Mouse (Mus musculus): ENCODE results near the gene Sytl2.

Gene Sytl2

GRCm38 (mm10) chr7:90301942-90302646, at the start of gene Sytl2:
Gene Sytl2, plus strand, starts transcription at chr7:90302252.
- DNase-seq (ENCODE audit: low spot score in 2 of 2) = peak in 1 of 2 experiments; percentile 7

DNA sequence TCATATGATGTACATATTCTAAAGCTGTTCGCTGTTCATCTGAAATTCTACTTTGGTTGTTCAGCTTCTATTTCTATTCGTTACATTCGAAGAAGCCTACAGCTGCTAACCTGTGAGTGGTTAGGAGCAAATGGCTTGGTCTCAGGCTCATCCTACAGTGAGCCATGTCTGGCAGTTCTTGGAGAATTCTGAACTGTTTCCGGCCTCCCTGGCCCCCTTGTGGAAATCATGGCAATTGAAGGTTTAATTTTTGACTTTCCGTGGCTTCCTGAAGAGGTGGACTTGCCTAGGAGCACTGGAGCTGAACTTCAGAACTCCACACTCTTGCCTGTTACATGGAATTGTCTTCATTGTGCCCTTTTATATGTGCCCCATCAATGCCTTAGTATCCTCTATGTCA, 49.1 kb upstream of the Sytl2 start:
- no peak for DNase-seq (ENCODE audit: low spot score in 2 of 2)

DNA sequence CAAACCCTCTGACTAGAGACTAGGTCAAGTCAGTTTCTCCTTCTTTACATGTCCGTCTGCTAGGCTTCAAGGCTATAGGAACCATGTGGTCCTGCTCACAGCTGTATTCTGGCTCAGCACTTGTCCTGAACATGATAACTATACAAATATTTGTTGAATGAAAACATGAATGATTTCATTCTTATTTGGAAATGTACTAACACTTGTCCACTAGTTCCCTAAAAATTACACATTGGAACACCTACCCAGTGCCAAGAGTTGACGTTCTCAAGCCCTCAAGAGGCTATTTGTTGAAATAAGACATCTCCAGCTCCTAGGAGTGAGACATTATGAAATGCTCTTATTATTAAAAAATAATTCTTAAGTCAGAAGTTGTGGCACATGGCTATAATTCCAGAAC, 43.4 kb upstream of the Sytl2 start:
- DNase-seq (ENCODE audit: low spot score in 2 of 2) = no peak

DNA sequence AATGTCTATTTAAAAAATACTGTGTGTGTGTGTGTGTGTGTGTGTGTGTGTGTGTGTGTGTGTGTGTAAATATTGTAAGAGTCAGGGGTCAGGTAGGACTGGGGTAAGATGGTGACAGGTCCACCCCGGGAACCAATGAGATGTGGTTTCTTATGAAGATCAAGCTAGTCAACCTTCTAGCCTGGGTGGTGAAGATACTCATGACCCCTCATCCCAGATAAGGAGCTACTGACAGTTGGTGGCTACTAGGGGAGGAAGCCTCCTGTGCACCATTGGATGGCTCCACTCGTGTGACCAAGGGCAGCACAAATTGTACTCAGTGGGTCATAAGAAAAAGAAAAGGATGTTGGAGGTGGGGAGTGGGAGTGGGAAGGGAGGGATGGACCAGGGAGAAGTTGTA, 42.2 kb upstream of the Sytl2 start:
- no peak for DNase-seq (ENCODE audit: low spot score in 2 of 2)

GRCm38 (mm10) chr7:90261902-90262599, 40.0 kb upstream of the Sytl2 start:
- no peak for DNase-seq (ENCODE audit: low spot score in 2 of 2)

DNA sequence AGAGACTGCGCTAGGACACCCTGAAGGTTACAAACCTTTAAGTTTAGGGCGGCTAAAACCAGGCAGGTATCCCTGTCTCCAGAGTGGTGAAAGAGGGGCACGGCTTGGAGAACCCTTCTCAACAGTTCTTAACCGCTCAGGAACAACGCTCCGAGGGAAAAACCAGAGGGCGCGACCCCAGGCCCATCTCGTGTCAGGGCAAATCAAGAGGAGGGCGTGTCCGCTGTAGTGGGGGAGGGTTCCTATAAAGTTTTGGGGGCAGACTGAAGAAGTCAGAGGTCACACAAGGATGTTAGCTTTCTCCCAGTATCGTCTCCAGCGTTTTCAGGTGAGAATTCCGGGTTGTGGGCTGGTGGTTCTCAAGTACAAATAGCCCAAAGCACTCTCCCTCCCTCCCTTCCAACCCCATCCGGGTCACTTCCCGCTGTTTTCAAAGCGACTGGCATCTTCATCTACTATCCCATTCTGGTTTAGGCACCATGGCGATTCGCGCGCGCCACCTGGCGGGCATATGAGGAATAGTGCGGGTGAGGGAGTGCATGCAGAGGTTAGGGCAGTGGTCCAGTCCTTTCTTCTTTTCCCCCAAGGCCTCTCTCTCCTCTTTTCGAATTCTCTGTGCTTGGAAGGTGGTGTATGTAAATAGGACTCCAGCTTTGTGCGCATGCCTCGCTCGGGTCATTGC, 36.6 kb upstream of the Sytl2 start, which contains the start of gene Ccdc83:
Gene Ccdc83, minus strand, starts transcription at position 489 of the 682 bp plus-strand sequence.
- peak; percentile 54 to 69 for DNase-seq (ENCODE audit: low spot score in 2 of 2)

DNA sequence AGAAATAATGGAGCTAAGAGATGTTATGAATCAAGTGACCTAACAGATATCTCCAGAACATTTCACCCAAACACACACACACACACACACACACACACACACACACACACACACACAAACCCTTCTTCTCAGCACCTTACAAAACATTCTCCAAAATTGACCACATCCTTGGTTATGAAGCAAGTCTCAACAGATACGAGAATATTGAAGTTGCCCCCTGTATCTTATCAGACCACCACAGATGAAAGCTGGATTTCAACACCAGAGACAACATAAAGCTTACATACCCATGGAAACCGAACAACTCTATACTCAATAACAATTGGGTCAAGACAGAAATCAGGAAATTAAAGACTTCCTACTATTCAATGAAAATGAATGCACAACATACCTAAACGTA, 31.9 kb upstream of the Sytl2 start:
- DNase-seq (ENCODE audit: low spot score in 2 of 2) = no peak

- no peak for DNase-seq (ENCODE audit: low spot score in 2 of 2)
Measured at GRCm38 (mm10) chr7:90274561-90275100, 27.4 kb upstream of the Sytl2 start.

- DNase-seq (ENCODE audit: low spot score in 2 of 2) = no peak
Measured at GRCm38 (mm10) chr7:90277246-90277645, 24.8 kb upstream of the Sytl2 start.

- DNase-seq (ENCODE audit: low spot score in 2 of 2) = no peak
Measured at GRCm38 (mm10) chr7:90277769-90278168, 24.3 kb upstream of the Sytl2 start.

DNA sequence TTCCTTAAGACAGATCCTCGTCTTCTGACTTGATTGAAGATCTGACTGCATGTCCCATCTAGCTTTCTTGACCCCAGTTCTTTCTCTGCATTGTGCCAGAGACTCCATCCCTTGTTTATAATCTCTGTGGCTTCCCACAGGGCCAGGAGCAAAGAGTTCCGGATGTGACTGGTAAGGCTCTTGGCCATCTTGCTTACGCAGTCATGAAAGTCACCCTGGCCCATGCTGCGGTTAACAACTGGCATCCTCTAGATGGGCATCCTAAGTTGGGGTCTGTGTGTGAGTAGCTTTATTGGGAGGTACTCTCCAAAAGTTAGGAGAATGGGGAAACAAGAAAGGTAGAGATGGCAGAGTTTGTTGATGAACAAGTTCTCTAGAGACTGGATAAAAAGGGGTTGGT, 22.9 kb upstream of the Sytl2 start:
- no peak for DNase-seq (ENCODE audit: low spot score in 2 of 2)

- no peak for DNase-seq (ENCODE audit: low spot score in 2 of 2)
Measured at GRCm38 (mm10) chr7:90280274-90280875, 21.7 kb upstream of the Sytl2 start.

DNA sequence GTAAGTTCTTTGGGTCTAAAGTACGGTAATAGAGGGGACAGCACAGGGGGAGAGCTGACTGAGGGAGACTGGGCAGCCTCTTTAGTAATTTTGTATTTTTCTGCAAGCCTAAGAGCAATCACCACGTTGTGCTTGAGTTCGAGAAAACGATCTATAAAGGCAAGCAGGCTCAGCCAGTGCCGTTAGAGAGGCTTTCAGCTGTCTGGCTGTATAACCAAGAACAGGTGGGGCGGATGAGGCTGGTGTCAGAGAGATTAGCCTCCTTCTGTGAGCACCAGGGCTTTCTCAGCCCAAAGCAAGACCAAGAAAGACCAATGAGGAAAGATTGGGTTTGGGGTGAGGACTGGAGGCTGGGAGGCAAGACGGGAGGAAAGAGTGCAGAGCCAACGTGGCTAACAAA, 21.2 kb upstream of the Sytl2 start:
- DNase-seq (ENCODE audit: low spot score in 2 of 2) = no peak

GRCm38 (mm10) chr7:90281759-90282546, 20.1 kb upstream of the Sytl2 start:
- DNase-seq (ENCODE audit: low spot score in 2 of 2) = no peak

GRCm38 (mm10) chr7:90282786-90283185, 19.3 kb upstream of the Sytl2 start:
- no peak for DNase-seq (ENCODE audit: low spot score in 2 of 2)

DNA sequence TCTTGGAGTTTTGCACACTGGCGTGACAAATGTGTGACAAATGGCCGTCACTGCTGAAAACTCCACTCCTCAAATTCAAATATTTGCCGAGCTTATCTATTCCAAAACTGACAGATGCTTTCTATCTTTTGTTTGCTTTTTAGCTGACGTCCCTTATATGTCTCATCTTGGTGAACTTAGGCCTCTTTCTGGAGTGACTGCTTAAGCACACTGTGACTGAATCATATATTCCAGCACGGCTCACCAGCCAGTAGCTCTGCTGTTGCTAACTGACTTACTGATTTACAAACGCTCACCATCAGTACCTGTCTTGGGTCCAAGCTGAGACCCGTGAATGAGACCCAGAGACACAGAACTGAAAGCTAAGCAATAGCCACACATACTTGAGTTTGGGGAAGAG, 17.3 kb upstream of the Sytl2 start:
- DNase-seq (ENCODE audit: low spot score in 2 of 2) = no peak

DNA sequence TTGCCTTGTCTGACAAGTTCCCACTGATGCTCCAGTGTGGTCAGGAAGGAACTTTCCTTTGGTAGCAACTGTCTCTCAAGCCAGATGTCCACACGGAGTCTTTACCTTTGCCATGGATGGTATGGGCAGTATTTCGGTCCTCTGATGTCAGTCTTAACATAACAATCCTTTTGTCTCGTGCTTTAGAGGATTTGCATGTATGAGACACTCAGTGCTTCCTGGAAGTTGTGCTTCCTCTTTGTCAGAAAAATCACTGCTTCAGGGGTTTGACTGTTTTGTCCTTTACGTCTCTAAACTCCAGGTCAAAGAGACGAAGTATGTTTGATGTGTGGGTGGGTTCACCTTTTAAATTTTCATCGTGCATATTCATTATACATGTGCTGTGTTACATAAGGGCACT, 10.2 kb upstream of the Sytl2 start:
- DNase-seq (ENCODE audit: low spot score in 2 of 2) = no peak

DNA sequence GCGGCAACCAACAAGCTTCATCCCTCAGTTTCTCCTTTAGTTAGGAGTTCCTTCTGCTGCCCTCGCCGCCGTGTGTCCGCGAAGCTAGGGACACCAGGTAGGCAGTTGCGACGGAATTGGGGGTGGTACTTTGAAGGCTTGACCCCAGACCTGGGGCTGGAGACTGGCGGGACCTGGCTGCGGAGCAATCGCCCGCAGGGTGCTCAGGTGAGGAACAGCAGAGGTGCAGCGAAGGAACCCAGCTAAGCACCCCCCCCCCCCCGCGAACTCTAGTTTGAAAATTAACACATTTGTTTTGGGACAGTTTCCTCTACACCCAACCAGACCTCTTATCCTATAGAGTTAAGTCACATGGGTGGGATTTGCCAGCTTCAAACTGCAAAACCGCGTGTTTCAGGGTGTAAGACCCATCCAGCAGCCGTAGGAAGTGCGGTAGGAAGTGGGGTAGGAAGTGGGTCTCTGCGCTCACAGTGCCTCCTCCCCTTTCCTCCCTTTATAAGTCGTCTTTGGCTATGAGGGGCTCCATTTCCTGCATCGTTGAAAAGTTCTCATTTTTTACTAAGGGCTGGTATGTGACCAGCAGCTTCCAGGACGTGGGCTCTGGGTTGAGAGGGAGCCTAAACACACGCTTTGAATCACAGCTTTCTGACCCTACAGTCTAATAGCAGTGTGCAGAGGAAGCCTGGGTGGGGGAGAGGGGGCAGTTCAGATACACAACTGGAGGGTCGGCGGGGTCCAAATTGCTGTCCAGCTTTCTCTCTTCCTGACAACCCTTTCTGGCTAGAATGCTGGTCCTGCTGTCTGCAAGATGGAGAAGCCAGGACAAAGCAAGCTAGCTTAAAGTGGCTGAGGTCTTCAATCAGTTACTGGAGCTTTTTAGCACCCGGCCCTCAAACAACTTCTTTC, 848 bp downstream of the Sytl2 start:
- DNase-seq (ENCODE audit: low spot score in 2 of 2) = no peak

DNA sequence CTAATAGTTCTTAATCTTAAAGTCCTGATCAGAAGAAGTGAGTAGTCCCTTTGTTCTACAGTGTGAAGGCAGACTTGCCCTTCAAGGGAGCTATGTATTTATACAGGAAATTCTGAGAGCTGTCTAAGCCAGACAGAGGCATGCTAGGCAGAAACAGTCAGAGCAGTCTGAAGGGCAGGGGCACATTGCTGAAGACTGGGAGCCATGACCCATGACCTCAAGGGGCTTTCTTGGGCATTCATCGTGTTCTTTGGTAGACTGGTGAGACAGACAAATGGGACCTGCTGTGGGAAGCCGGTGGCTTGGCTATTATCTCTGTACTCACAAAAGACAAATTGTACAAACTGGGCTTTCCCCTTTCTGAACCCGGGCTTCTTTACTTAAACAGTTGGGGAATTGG, 4.0 kb downstream of the Sytl2 start:
- DNase-seq (ENCODE audit: low spot score in 2 of 2) = no peak

- DNase-seq (ENCODE audit: low spot score in 2 of 2) = no peak
Measured at GRCm38 (mm10) chr7:90306968-90307367, 4.9 kb downstream of the Sytl2 start.

Data from frontal cortex, postnatal 14 days (tissue).